Mouse (Mus musculus) MEL (cell line): ENCODE measurements around the gene Adcy10. TPM values are rescaled to one million over a fixed set of nuclear protein-coding genes. Genes with fewer than 3 reads are reported as not detected.

Experiments used
- DNase-seq: peaks from one replicate; pipeline ENCODE4 v3.0.0; 2011; ENCODE audit warnings: low read depth, low spot score
- H3K27ac ChIP-seq: 2 replicates; pipeline ENCODE4 v1.5.1; 2012; ENCODE audit warnings: low read depth, mild to moderate bottlenecking, control low read depth, low read length, moderate library complexity; ENCODE audit not compliant: control insufficient read depth
- H3K27me3 ChIP-seq, 2 experiments: fragments of 150-350 bp in 1 of 2; sonication (generic) in 1 of 2; 2 replicates each; pipeline ENCODE4 v1.6.1; 2012; ENCODE audit warnings: low read length in 2 of 2, mild to moderate bottlenecking in 2 of 2, improper control_type of control experiment in 1 of 2, moderate library complexity in 1 of 2; ENCODE audit not compliant: insufficient read depth in 2 of 2, control insufficient read depth in 1 of 2
- H3K36me3 ChIP-seq, 2 experiments: 2 replicates each; pipeline ENCODE4 v1.6.1; 2012 to 2014; ENCODE audit warnings: low read length in 2 of 2, improper control_type of control experiment in 1 of 2, inconsistent platforms in 1 of 2, mild to moderate bottlenecking in 1 of 2; ENCODE audit not compliant: insufficient read depth in 2 of 2, control insufficient read depth in 1 of 2
- H3K4me1 ChIP-seq, 2 experiments: fragments of 150-350 bp in 1 of 2; sonication (generic) in 1 of 2; 2 replicates each; pipeline ENCODE4 v1.6.1; 2012; ENCODE audit warnings: low read length in 2 of 2, improper control_type of control experiment in 1 of 2, mild to moderate bottlenecking in 1 of 2; ENCODE audit not compliant: insufficient read depth in 2 of 2, control insufficient read depth in 1 of 2
- H3K4me3 ChIP-seq, 2 experiments: fragments of 150-350 bp in 1 of 2; sonication (generic) in 1 of 2; 2 replicates each; pipeline ENCODE4 v1.5.1; 2012; ENCODE audit warnings: low read depth in 2 of 2, low read length in 2 of 2, mild to moderate bottlenecking in 2 of 2, moderate library complexity in 2 of 2, control low read depth in 1 of 2, improper control_type of control experiment in 1 of 2; ENCODE audit not compliant: control insufficient read depth in 1 of 2, insufficient read depth in 1 of 2
- H3K79me2 ChIP-seq: 2 replicates; pipeline ENCODE4 v1.6.1; 2012; ENCODE audit warnings: mild to moderate bottlenecking, low read length, moderate library complexity; ENCODE audit not compliant: control insufficient read depth, poor library complexity, insufficient read depth
- H3K9ac ChIP-seq: 2 replicates; pipeline ENCODE4 v1.6.1; 2012; ENCODE audit warnings: low read depth, mild to moderate bottlenecking, control low read depth, low read length, moderate library complexity; ENCODE audit not compliant: control insufficient read depth, poor library complexity, severe bottlenecking
- H3K9me3 ChIP-seq: fragments of 150-350 bp; sonication (generic); replicated peaks from 2 replicates; pipeline ENCODE4 v1.6.1; 2012; ENCODE audit warnings: mild to moderate bottlenecking, low read length, improper control_type of control experiment, moderate library complexity; ENCODE audit not compliant: insufficient read depth
- CHD1 ChIP-seq: IDR thresholded peaks from 2 replicates; pipeline ENCODE4 v1.6.1; 2012; ENCODE audit warnings: low read depth, mild to moderate bottlenecking, inconsistent platforms, low read length, improper control_type of control experiment
- CHD2 ChIP-seq: IDR thresholded peaks from 2 replicates; pipeline ENCODE4 v1.6.1; 2011; ENCODE audit warnings: low read length, improper control_type of control experiment
- EP300 ChIP-seq, 2 experiments: IDR thresholded peaks; 2 replicates each; pipeline ENCODE4 v1.6.1; 2011; ENCODE audit warnings: improper control_type of control experiment in 2 of 2, low read length in 2 of 2, low read depth in 1 of 2, mild to moderate bottlenecking in 1 of 2
- ETS1 ChIP-seq: IDR thresholded peaks from 2 replicates; pipeline ENCODE4 v1.6.1; 2012; ENCODE audit warnings: low read depth, mild to moderate bottlenecking, inconsistent platforms, low read length, improper control_type of control experiment, moderate library complexity
- GATA1 ChIP-seq: IDR thresholded peaks from 2 replicates; pipeline ENCODE4 v1.6.1; 2011; ENCODE audit warnings: low read depth, low read length, improper control_type of control experiment
- HCFC1 ChIP-seq: IDR thresholded peaks from 2 replicates; pipeline ENCODE4 v1.6.1; 2012; ENCODE audit warnings: low read depth, mild to moderate bottlenecking, inconsistent platforms, low read length, improper control_type of control experiment, moderate library complexity
- JUND ChIP-seq: IDR thresholded peaks from 2 replicates; pipeline ENCODE4 v1.6.1; 2011; ENCODE audit warnings: low read depth, mild to moderate bottlenecking, improper control_type of control experiment, low read length
- KAT2A ChIP-seq: conservative IDR thresholded peaks from 2 replicates; pipeline ENCODE4 v1.6.1; 2012; ENCODE audit warnings: low read depth, low read length, improper control_type of control experiment, inconsistent platforms
- MAX ChIP-seq: IDR thresholded peaks from 2 replicates; pipeline ENCODE4 v1.6.1; 2011; ENCODE audit warnings: low read length, improper control_type of control experiment
- MEF2A ChIP-seq: IDR thresholded peaks from 2 replicates; pipeline ENCODE4 v1.6.1; 2014; ENCODE audit warnings: low read depth, mild to moderate bottlenecking, inconsistent platforms, low read length, improper control_type of control experiment; ENCODE audit not compliant: poor library complexity, insufficient replicate concordance, severe bottlenecking; ENCODE audit errors: extremely low read depth
- MXI1 ChIP-seq: IDR thresholded peaks from 2 replicates; pipeline ENCODE4 v1.6.1; 2011; ENCODE audit warnings: mild to moderate bottlenecking, low read depth, low read length, improper control_type of control experiment
- MYC ChIP-seq: IDR thresholded peaks from 2 replicates; pipeline ENCODE4 v1.6.1; 2011; ENCODE audit warnings: low read depth, mild to moderate bottlenecking, low read length, improper control_type of control experiment, moderate library complexity
- NELFE ChIP-seq: IDR thresholded peaks from 2 replicates; pipeline ENCODE4 v1.6.1; 2011; ENCODE audit warnings: low read depth, low read length, improper control_type of control experiment
- POLR2AphosphoS5 ChIP-seq: IDR thresholded peaks from 2 replicates; pipeline ENCODE4 v1.6.1; 2012; ENCODE audit warnings: low read depth, borderline replicate concordance, mild to moderate bottlenecking, inconsistent platforms, low read length, moderate library complexity, mixed read lengths
- RAD21 ChIP-seq: IDR thresholded peaks from 2 replicates; pipeline ENCODE4 v1.6.1; 2011; ENCODE audit warnings: mild to moderate bottlenecking, low read depth, low read length, improper control_type of control experiment
- RCOR1 ChIP-seq: IDR thresholded peaks from 2 replicates; pipeline ENCODE4 v1.6.1; 2012; ENCODE audit warnings: low read depth, mild to moderate bottlenecking, inconsistent platforms, low read length, improper control_type of control experiment
- SIN3A ChIP-seq: IDR thresholded peaks from 2 replicates; pipeline ENCODE4 v1.6.1; 2012; ENCODE audit warnings: low read length, improper control_type of control experiment, inconsistent platforms
- SMC3 ChIP-seq: IDR thresholded peaks from 2 replicates; pipeline ENCODE4 v1.6.1; 2011; ENCODE audit warnings: low read depth, low read length, improper control_type of control experiment
- TAL1 ChIP-seq: IDR thresholded peaks from 2 replicates; pipeline ENCODE4 v1.6.1; 2012; ENCODE audit warnings: mild to moderate bottlenecking, inconsistent platforms, low read length, moderate library complexity, mixed read lengths
- UBTF ChIP-seq: IDR thresholded peaks from 2 replicates; pipeline ENCODE4 v1.6.1; 2012; ENCODE audit warnings: low read depth, mild to moderate bottlenecking, inconsistent platforms, low read length, improper control_type of control experiment, moderate library complexity, borderline replicate concordance; ENCODE audit not compliant: insufficient read depth
- ZC3H11A ChIP-seq: IDR thresholded peaks from 2 replicates; pipeline ENCODE4 v1.6.1; 2012; ENCODE audit warnings: low read depth, mild to moderate bottlenecking, inconsistent platforms, low read length, improper control_type of control experiment
- ZKSCAN1 ChIP-seq: IDR thresholded peaks from 2 replicates; pipeline ENCODE4 v1.6.1; 2012; ENCODE audit warnings: low read depth, mild to moderate bottlenecking, inconsistent platforms, low read length, improper control_type of control experiment, moderate library complexity
- ZMIZ1 ChIP-seq: IDR thresholded peaks from 2 replicates; pipeline ENCODE4 v1.6.1; 2012; ENCODE audit warnings: low read depth, mild to moderate bottlenecking, inconsistent platforms, low read length, improper control_type of control experiment, moderate library complexity
- polyA plus RNA-seq, 2 experiments: library from polyadenylated mRNA; stranded (reverse) in 1 of 2; unstranded in 1 of 2; fragments of >175 nt in 1 of 2; fragments of >200 nt in 1 of 2; gene quantifications; 2 replicates each; pipeline versions ENCODE4 v1.2.1 to v1.2.4; 2012; ENCODE audit warnings: low replicate concordance in 2 of 2, low read depth in 1 of 2; ENCODE audit not compliant: insufficient read length in 2 of 2, insufficient read depth in 1 of 2, missing spikeins in 1 of 2
- total RNA-seq: library from RNA; depleted of rRNA; stranded (reverse); fragments of 300-350 nt; gene quantifications from 2 replicates; pipeline ENCODE4 v1.2.3, GENCODE M21; 2012

Adcy10 gene
- total and polyA plus RNA-seq, 3 experiments, result not detected

- no peak for TF ChIP-seq ZMIZ1
- TF ChIP-seq NELFE, result no peak
- no peak for TF ChIP-seq JUND
- TF ChIP-seq SIN3A, result no peak
- TF ChIP-seq TAL1, result no peak
- no peak for TF ChIP-seq MXI1
- no peak for TF ChIP-seq HCFC1
- TF ChIP-seq RAD21, result no peak
- TF ChIP-seq CHD2, result no peak
- no peak for TF ChIP-seq GATA1
- no peak for TF ChIP-seq RCOR1
- no peak for TF ChIP-seq UBTF
- TF ChIP-seq ZC3H11A, result no peak
- no peak for TF ChIP-seq SMC3
- TF ChIP-seq CHD1, result no peak
- Histone ChIP-seq H3K9me3 (no peaks in the 10 kb centered on the region), H3K27ac (no peak overlapping the region), H3K36me3 (peaks cover 0 to 6% of the 10 kb centered on the region in 2 experiments; a peak in 2 of 4 replicates), H3K79me2 (peaks cover 20% of the 10 kb centered on the region), H3K27me3 (no peaks in the 10 kb centered on the region), H3K4me1 (peaks cover 3 to 4% of the 10 kb centered on the region in 2 experiments; a peak in 2 of 4 replicates), H3K9ac (no peak overlapping the region), H3K4me3 (no peak overlapping the region)
- no peak for DNase-seq
These were observed 20.4 kb upstream of the Adcy10 start for GRCm38 (mm10) chr1:165464574-165464973.

DNA sequence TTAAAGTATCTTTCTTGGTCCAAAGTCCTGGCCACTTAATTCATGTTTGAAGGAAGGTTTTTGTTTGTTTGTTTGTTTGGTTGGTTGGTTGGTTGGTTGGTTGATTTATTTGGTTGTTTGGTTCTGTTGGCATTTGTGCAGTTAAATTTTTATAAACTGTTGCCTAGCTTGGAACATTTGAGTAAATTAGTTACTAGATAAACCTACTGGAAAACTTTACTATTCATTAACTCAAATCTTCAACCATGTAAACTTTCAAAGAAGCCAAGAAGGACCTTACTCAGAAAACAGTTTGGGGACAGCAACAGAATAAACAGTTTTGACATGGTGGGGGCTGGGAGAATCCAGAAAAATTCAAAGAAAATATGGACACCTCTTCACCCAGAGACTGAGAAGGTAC lies 16.0 kb upstream of the Adcy10 start:
- DNase-seq, result no peak
- no peak overlapping the region for H3K27ac ChIP-seq
- no peak for TF ChIP-seq ZKSCAN1
- TF ChIP-seq EP300 (IDR thresholded peaks at IDR 0.05; ENCODE audit: low read depth in 1 of 2, low read length in 2 of 2), result no peak
- no peak for TF ChIP-seq MYC
- TF ChIP-seq POLR2AphosphoS5, result no peak
- no peak for TF ChIP-seq CHD1
- TF ChIP-seq KAT2A, result no peak
- TF ChIP-seq MEF2A, result no peak
- no peak for TF ChIP-seq JUND
- no peak for TF ChIP-seq MAX
- no peak for TF ChIP-seq CHD2
- TF ChIP-seq ETS1, result no peak
- no peak for TF ChIP-seq GATA1
- no peak for TF ChIP-seq ZC3H11A
- no peaks in the 10 kb centered on the region for H3K9me3 ChIP-seq
- 0 out of 4 replicates have a peak, but pooled peaks cover 0 to 2% of the 10 kb centered on the region in 2 experiments for H3K4me1 ChIP-seq
- no peak overlapping the region for H3K4me3 ChIP-seq
- H3K79me2 ChIP-seq, result no peaks in the 10 kb centered on the region; the same call in 1 of the 2 replicates
- H3K9ac ChIP-seq, result no peak overlapping the region
- no peaks in the 10 kb centered on the region for H3K27me3 ChIP-seq
- peaks cover 0 to 12% of the 10 kb centered on the region in 2 experiments; a peak in 2 of 4 replicates for H3K36me3 ChIP-seq
